Mouse (Mus musculus): ENCODE data around the gene Slc44a2.
"Not testable (repeated sequence)": the region's sequence is repeated elsewhere in the genome, so short reads cannot be mapped to it uniquely, and the experiment has no call there.

Gene Slc44a2

GRCm38 (mm10) chr9:21305065-21305464 lies 15.4 kb upstream of the Slc44a2 start:
- no peak for DNase-seq (ENCODE audit: low read depth)

- no peak for DNase-seq (ENCODE audit: low read depth)
Measured at GRCm38 (mm10) chr9:21309150-21309741, 11.3 kb upstream of the Slc44a2 start.

GRCm38 (mm10) chr9:21311695-21312094 lies 8.8 kb upstream of the Slc44a2 start:
- no peak for DNase-seq (ENCODE audit: low read depth)

GRCm38 (mm10) chr9:21312134-21312533 lies 8.4 kb upstream of the Slc44a2 start, which contains the start of gene Ap1m2:
TSS of gene Ap1m2 (minus strand) at chr9:21312337.
- DNase-seq (ENCODE audit: low read depth) = no peak

- DNase-seq (ENCODE audit: low read depth) = peak; percentile 91
Measured at GRCm38 (mm10) chr9:21313394-21313793, 7.1 kb upstream of the Slc44a2 start.

GRCm38 (mm10) chr9:21314367-21315140 lies 5.9 kb upstream of the Slc44a2 start:
- no peak for DNase-seq (ENCODE audit: low read depth)

GRCm38 (mm10) chr9:21315421-21315820 lies 5.1 kb upstream of the Slc44a2 start:
- peak; percentile 84 for DNase-seq (ENCODE audit: low read depth)

GRCm38 (mm10) chr9:21316696-21317095 lies 3.8 kb upstream of the Slc44a2 start:
- DNase-seq (ENCODE audit: low read depth) = no peak

- no peak for DNase-seq (ENCODE audit: low read depth)
Measured at GRCm38 (mm10) chr9:21318792-21319191, 1.7 kb upstream of the Slc44a2 start.

GRCm38 (mm10) chr9:21319503-21319902 lies 995 bp upstream of the Slc44a2 start:
- DNase-seq (ENCODE audit: low read depth) = peak; percentile 19

GRCm38 (mm10) chr9:21320280-21320618 lies 249 bp upstream of the Slc44a2 start:
- no peak for DNase-seq (ENCODE audit: low read depth)

- DNase-seq (ENCODE audit: low read depth) = peak; percentile 21
Measured at GRCm38 (mm10) chr9:21321513-21321835, 976 bp downstream of the Slc44a2 start.

GRCm38 (mm10) chr9:21322211-21322916 lies 1.9 kb downstream of the Slc44a2 start:
- DNase-seq (ENCODE audit: low read depth) = no peak

- not testable (repeated sequence) for DNase-seq (ENCODE audit: low read depth)
Measured at GRCm38 (mm10) chr9:21322917-21323297, 2.4 kb downstream of the Slc44a2 start.

- no peak for DNase-seq (ENCODE audit: low read depth)
Measured at GRCm38 (mm10) chr9:21324269-21324668, 3.8 kb downstream of the Slc44a2 start.

GRCm38 (mm10) chr9:21327569-21327968 lies 7.1 kb downstream of the Slc44a2 start:
- DNase-seq (ENCODE audit: low read depth) = no peak

GRCm38 (mm10) chr9:21328041-21328440 lies 7.5 kb downstream of the Slc44a2 start:
- no peak for DNase-seq (ENCODE audit: low read depth)

- no peak for DNase-seq (ENCODE audit: low read depth)
Measured at GRCm38 (mm10) chr9:21329041-21329440, 8.5 kb downstream of the Slc44a2 start.

GRCm38 (mm10) chr9:21329699-21330289 lies 9.3 kb downstream of the Slc44a2 start:
- no peak for DNase-seq (ENCODE audit: low read depth)

GRCm38 (mm10) chr9:21331365-21332140 lies 11.1 kb downstream of the Slc44a2 start:
- no peak for DNase-seq (ENCODE audit: low read depth)

GRCm38 (mm10) chr9:21332161-21333061 lies 11.9 kb downstream of the Slc44a2 start:
- DNase-seq (ENCODE audit: low read depth) = peak; percentile 74
